Mouse (Mus musculus) neural tube, postnatal 0 days (tissue): Measurements from ENCODE around the gene Nanos2. TPM values are rescaled to one million over a fixed set of nuclear protein-coding genes. Genes with fewer than 3 reads are reported as not detected.

ENCODE experiments used
- polyA plus RNA-seq: library from polyadenylated mRNA; unstranded; fragments of >200 nt; fragmentation: Nextera tagmentation; extraction: Ambion mirVana; gene quantifications from 2 replicates; pipeline ENCODE4 v1.2.1, GENCODE M21; 2015

The Nanos2 gene
- polyA plus RNA-seq, result 0.90 and 1.1 TPM in 2 replicates

GRCm38 (mm10) chr7:18987100-18987499 lies at the start of gene Nanos2:
TSS of gene Nanos2 (plus strand) at chr7:18987400.

GRCm38 (mm10) chr7:18990601-18991295 lies 3.5 kb downstream of the Nanos2 start, which contains the start of gene Mypop:
TSS of gene Mypop (plus strand) at chr7:18991245.

DNA sequence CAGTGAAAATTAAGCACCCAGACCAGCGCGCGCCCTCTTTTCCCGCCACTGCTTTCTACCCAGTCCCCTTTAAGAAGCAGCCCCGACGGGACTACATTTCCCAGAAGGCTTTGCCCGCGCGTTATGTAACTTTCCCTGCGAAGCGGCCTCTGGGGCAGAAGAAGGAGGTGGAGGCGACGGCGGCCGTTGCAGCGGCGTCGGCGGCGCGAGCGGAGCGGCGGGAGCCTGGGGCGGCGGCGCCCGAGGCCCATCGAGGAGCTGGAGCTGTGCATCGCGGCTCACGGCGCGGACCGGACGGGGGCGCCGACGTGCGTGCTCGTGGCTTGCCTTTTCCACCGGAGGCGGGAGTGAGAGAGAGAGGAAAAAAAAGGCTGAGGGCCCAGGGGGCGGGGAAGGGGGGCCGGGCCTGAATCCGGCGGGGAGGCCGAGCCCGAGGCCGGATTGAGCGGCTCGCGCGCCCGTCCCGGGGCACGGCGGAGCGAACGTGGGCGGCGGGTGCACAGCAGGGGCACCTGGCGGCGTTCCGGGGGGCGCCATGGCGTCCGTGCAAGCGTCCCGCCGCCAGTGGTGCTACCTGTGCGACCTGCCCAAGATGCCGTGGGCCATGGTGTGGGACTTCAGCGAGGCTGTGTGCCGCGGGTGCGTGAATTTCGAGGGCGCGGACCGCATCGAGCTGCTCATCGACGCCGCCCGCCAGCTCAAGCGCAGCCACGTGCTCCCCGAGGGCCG lies 16.9 kb downstream of the Nanos2 start, which contains the start of gene Irf2bp1:
Gene Irf2bp1 (plus strand): TSS at position 143 of the 729 bp plus-strand sequence.

DNA sequence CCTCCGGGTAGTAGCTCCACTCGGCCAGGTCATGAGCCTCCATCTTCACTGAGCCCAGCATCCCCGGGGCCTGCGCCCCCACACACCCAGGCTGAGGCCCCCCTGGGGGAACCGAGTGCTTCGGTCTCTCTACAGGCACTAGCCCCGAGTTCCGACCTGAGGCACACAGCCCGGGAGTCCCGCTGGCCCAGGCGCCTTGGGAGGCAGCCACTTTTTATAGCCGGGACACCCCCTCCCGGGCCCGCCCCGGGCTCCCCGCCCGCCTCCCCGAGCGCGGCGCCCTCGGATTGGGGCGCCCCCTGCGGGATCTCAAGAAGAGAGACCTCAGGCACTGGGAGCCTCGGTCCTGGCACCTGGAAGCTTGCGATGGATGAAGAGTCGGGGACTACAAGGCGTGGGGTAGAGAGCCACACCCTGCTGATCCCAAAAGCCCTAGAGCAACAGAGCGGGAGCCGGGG lies 36.2 kb downstream of the Nanos2 start, which contains the start of gene Foxa3:
Gene Foxa3 (minus strand): TSS at position 182 of the 458 bp plus-strand sequence.

DNA sequence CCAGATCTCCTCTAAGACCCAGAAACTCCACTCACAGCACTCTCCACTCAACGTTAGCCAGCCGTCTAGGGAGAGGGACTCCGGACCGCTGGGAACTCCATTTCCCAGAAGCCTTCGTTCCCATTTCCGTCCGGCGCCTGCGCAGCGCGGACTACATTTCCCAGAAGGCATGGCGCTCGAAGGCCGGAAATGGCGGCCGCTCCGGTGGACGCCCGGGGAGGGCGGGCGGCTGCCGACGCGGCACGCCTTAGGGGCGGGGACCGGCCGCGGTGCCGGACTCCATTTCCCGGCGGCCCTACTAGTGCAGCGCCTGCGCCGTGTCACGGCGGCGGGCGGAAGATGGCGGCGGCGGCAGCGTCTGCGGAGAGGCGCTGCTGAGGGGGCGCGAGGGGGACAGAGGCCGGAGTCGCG lies 36.9 kb downstream of the Nanos2 start, which contains the start of gene Sympk:
Gene Sympk (plus strand): TSS at position 282 of the 411 bp plus-strand sequence.

Other genes with a start within 250 kb of the Nanos2 start
- gene Psg19, start 188.9 kb upstream of the Nanos2 start, polyA plus RNA-seq, result not detected in 2 replicates
- not detected in 2 replicates for gene Psg17, start 165.8 kb upstream of the Nanos2 start, polyA plus RNA-seq
- gene Mill2, start 147.4 kb upstream of the Nanos2 start, polyA plus RNA-seq, result 0.99 and 1.1 TPM in 2 replicates
- gene Pglyrp1, start 116.1 kb upstream of the Nanos2 start, polyA plus RNA-seq, result 31.9 and 32.6 TPM in 2 replicates
- 43.1 and 48.7 TPM in 2 replicates for gene Ccdc61, start 77.0 kb upstream of the Nanos2 start, polyA plus RNA-seq
- gene Nova2, start 61.5 kb upstream of the Nanos2 start, polyA plus RNA-seq, result 9.7 and 10.6 TPM in 2 replicates
- 12.1 and 12.5 TPM in 2 replicates for gene Mypop, start 3.8 kb downstream of the Nanos2 start, polyA plus RNA-seq
- gene Irf2bp1, start 16.6 kb downstream of the Nanos2 start, polyA plus RNA-seq, result 29.7 and 30.6 TPM in 2 replicates
- not detected in 2 replicates for gene Foxa3, start 36.1 kb downstream of the Nanos2 start, polyA plus RNA-seq
- 18.4 and 21.6 TPM in 2 replicates for gene Sympk, start 37.0 kb downstream of the Nanos2 start, polyA plus RNA-seq
- gene Rsph6a, start 67.3 kb downstream of the Nanos2 start, polyA plus RNA-seq, result 0.35 and 0.36 TPM in 2 replicates
- gene Dmwd, start 88.8 kb downstream of the Nanos2 start, polyA plus RNA-seq, result 48.3 and 65.5 TPM in 2 replicates
- 7.8 TPM in 2 replicates for gene Dmpk, start 96.4 kb downstream of the Nanos2 start, polyA plus RNA-seq
- 1.9 and 2.0 TPM in 2 replicates for gene Six5, start 107.2 kb downstream of the Nanos2 start, polyA plus RNA-seq
- 6.2 and 6.3 TPM in 2 replicates for gene Gm4969, start 131.0 kb downstream of the Nanos2 start, polyA plus RNA-seq
- gene Fbxo46, start 132.5 kb downstream of the Nanos2 start, polyA plus RNA-seq, result 10.3 and 11.0 TPM in 2 replicates
- 25.2 and 26.6 TPM in 2 replicates for gene Qpctl, start 161.9 kb downstream of the Nanos2 start, polyA plus RNA-seq
- gene Snrpd2, start 162.3 kb downstream of the Nanos2 start, polyA plus RNA-seq, result 115 and 116 TPM in 2 replicates
- gene Gipr, start 178.7 kb downstream of the Nanos2 start, polyA plus RNA-seq, result 0.84 and 1.1 TPM in 2 replicates
- 26.8 and 28.3 TPM in 2 replicates for gene Eml2, start 189.0 kb downstream of the Nanos2 start, polyA plus RNA-seq
- 5.1 and 5.6 TPM in 2 replicates for gene Gpr4, start 225.1 kb downstream of the Nanos2 start, polyA plus RNA-seq
- gene Opa3, start 240.9 kb downstream of the Nanos2 start, polyA plus RNA-seq, result 33.3 and 38.2 TPM in 2 replicates